Mouse (Mus musculus): ENCODE measurements around the gene Cav2.

The Cav2 gene

DNA sequence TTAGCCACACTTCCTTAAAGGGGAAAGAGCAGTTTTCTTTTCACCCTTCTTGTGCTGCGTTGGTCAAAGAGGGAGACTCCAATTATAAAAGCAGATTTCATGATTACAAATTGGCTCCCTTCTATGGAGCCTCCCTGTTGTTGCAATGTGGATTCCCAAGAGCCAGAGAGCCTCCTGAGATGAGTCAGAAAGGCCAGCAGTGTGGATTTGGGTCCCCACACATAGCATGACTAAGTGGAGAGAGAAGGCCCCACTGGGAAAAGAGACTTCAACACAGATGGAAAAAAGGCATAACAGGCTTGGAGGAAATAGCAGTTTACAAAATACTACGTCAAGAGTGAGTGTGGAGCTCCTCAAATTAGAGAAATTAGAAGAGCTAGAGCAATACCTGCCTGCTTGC lies 28.3 kb downstream of the Cav2 start:
- no peak for DNase-seq (ENCODE audit: low spot score in 2 of 2)

GRCm38 (mm10) chr6:17314241-17314640 lies 33.3 kb downstream of the Cav2 start:
- no peak for DNase-seq (ENCODE audit: low spot score in 2 of 2)

DNA sequence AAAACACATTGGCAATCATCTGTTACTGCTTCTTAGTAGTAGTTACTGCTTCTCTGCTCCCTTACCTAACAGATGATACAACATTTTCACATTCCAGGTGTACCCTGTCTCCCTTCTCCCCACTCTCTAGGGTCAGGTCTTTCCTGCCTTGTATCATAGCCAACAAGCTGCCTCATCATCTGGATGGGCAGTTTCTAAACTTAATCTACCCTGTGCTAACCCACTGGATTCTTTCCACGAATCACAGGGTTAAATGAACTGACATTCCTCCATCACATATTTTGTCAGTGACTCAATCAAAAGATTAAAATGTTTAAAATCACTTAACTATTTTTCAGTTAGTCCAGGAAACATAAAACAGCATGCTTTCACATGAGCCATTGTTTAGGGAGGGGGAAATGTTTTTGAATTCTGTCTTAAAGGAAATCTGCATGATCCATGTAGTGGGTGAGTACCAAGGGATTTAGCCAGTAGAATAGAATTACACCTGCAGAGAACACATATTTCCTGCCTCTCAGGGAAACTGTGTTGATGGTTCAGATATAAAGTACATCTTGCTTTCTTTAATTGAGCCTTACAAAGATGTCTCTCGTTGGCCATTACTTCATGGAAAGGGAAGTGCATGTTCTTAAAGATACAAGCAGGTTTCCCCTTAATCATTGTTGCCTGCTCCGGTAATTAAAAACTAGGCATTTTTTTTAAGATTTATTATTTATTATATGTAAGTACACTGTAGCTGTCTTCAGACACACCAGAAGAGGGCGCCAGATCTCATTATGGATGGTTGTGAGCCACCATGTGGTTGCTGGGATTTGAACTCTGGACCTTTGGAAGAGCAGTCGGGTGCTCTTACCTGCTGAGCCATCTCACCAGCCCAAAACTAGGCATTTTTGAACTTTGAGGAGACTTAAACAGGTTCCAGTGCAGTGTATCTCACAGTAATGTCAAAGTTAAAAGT lies 34.0 kb downstream of the Cav2 start:
- no peak for DNase-seq (ENCODE audit: low spot score in 2 of 2)

DNA sequence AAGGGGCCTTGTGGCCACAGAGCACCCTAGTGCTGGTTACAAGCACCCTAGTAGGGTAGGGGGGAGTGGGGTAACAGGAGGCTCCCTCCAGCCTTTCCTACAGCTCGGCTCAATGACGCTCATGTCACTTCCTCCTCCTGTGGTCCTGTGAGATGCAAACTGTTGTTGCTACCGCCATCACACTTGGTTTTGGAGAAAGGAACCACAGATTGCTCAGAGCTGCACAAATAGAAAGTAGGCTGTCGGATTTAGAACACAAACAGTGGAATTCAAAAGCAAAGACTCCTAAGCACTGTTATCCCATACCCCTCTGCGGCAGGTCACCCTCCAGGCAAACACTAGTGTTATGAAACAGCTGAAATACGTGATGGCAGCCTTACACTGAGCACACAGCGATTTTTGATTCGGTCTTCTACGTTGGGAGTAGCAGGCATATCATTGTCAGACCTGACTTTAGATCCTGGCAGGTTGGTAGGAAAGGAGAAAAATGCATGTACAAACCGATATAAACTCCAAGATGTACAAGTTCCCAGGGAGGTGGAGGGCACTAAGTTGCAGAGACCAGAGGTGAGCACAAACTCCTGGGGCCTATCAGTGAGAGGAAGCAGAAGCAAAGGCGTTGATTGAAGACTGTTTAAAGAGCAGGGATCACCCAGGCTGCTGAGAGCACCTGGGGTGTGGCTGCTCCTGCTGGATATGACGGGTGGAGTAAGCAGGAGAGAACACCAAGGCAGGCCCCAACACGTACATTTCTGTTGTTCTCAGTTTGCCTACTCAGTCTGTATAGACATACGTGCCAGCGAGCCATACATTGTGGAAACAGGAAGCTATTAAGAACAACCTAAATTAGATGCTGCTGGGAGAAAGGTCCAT lies 35.5 kb downstream of the Cav2 start:
- no peak for DNase-seq (ENCODE audit: low spot score in 2 of 2)

DNA sequence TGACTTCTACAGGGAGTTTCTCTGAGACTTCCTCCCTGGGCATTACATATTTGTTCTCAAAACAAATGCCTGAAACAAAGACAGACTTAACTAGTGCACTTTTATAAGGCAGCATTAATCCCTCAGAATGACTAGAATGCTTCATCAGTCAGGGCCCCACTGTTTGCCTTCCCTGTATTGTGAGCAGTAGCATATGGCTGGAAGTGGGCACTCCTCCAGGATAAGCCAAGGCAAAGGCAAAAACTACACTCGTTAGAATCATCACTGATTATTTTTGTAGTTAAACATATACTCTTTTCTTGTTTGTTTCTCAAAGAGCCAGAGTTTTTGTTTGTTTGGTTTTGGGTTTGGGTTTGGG lies 36.2 kb downstream of the Cav2 start:
- no peak for DNase-seq (ENCODE audit: low spot score in 2 of 2)

- no peak for DNase-seq (ENCODE audit: low spot score in 2 of 2)
Measured at GRCm38 (mm10) chr6:17317944-17318343, 37.0 kb downstream of the Cav2 start.

DNA sequence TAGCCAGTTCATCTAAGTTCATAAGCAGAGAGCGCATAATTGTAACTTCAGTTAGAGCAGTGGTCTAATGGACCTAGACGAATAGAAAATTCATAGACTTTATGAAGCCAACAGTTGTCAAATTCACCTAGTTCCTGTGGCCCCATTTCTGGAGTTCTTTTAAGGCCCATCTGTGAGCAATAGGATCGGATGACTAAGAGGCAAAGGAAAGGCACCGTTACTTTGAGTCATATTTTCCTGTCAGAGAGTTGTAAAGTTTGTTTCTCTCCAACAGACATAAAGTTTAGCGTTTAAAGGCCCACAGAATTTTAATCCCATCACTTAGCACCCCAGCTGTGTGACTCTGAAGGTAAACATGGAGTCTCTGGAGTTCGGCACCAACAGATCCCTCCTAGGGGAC lies 41.0 kb downstream of the Cav2 start:
- DNase-seq (ENCODE audit: low spot score in 2 of 2), result no peak

GRCm38 (mm10) chr6:17327216-17327615 lies 46.2 kb downstream of the Cav2 start:
- no peak for DNase-seq (ENCODE audit: low spot score in 2 of 2)

DNA sequence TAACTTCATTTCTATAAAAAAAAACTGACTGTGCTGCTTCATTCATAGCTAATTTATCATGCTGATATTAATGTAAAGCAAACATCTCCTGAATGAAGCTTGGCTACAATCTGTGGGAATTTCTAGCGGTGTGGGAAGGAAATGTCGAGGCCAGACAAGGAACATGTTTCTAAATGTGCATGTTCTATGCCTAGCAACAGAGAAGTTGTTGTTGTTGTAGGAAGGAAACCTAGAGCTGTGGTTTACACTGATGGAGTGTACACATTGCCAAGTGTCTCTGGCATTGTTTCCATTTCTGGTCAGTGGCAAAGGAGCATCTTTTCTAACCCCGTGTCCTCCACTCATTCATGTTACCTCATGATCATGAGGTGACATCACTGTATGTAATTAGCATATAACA lies 48.8 kb downstream of the Cav2 start:
- DNase-seq (ENCODE audit: low spot score in 2 of 2), result no peak

DNA sequence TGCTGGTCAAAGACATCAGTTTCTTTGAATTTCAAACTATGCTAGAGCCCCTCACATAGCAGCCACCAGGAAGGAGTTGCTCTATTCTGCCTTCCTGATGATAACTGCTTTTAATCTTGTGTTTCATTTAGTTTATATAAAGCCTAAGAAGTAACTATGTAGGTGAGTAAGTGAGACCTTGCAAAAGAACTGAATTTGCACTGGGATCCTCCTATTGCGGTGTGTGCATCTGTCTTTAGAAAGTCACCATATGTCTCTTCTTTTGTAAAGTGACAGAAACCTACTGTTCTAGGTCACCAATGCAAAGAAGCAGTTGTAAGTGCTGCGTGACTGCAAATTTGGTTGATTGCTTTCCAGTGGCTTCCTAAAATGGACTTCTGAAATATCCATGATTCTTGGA lies 56.7 kb downstream of the Cav2 start:
- no peak for DNase-seq (ENCODE audit: low spot score in 2 of 2)

All from urinary bladder, adult 18-20 months (tissue).